Mouse (Mus musculus) embryonic facial prominence, embryonic 12.5 days (tissue): ENCODE measurements around the gene Tshz2. TPM values are rescaled to one million over a fixed set of nuclear protein-coding genes. Genes with fewer than 3 reads are reported as not detected.

Source experiments
- ATAC-seq: fragments of 200-750 bp; cut with Nextera tagmentation; 2 replicates; pipeline ENCODE4 v1.8.0; 2017; ENCODE audit not compliant: insufficient number of reproducible peaks, insufficient read depth, low FRiP score, low TSS enrichment
- H3K27ac ChIP-seq: fragments of 300-500 bp; sonication (generic); 2 replicates; pipeline ENCODE4 v1.5.1; 2016; ENCODE audit warnings: mild to moderate bottlenecking
- H3K27me3 ChIP-seq: fragments of 300-500 bp; sonication (generic); 2 replicates; pipeline ENCODE4 v1.6.1; 2016; ENCODE audit warnings: mild to moderate bottlenecking, moderate library complexity
- H3K36me3 ChIP-seq: fragments of 300-500 bp; sonication (generic); 2 replicates; pipeline ENCODE4 v1.6.1; 2016; ENCODE audit warnings: mild to moderate bottlenecking
- H3K4me1 ChIP-seq: fragments of 300-500 bp; sonication (generic); 2 replicates; pipeline ENCODE4 v1.6.1; 2016
- H3K4me2 ChIP-seq: fragments of 300-500 bp; sonication (generic); replicated peaks from 2 replicates; pipeline ENCODE4 v1.6.1; 2016; ENCODE audit warnings: mild to moderate bottlenecking, moderate library complexity
- H3K4me3 ChIP-seq: fragments of 300-500 bp; sonication (generic); 2 replicates; pipeline ENCODE4 v1.5.1; 2016; ENCODE audit warnings: mild to moderate bottlenecking
- H3K9ac ChIP-seq: fragments of 300-500 bp; sonication (generic); 2 replicates; pipeline ENCODE4 v1.6.1; 2016; ENCODE audit warnings: mild to moderate bottlenecking, moderate library complexity
- H3K9me3 ChIP-seq: fragments of 300-500 bp; sonication (generic); 2 replicates; pipeline ENCODE4 v1.6.1; 2016; ENCODE audit warnings: mild to moderate bottlenecking, moderate library complexity
- WGBS: fragments of 180-500 bp; shearing (Covaris S2); methylation state at CpG from one replicate; pipeline ENCODE4 v1.1.7; 2016; 5-methylcytosine and 5-hydroxymethylcytosine counted together
- polyA plus RNA-seq: library from polyadenylated mRNA; unstranded; fragments of >200 nt; fragmentation: Nextera tagmentation; extraction: Ambion mirVana; gene quantifications from 2 replicates; pipeline ENCODE4 v1.2.1, GENCODE M21; 2016

The Tshz2 gene
- polyA plus RNA-seq, 1 experiment from 2014 or later = 9.1 TPM

- no peaks in the 10 kb centered on the region for H3K36me3 ChIP-seq
- no peak overlapping the region for H3K27ac ChIP-seq
- no peak overlapping the region for H3K4me2 ChIP-seq
- no peaks in the 10 kb centered on the region for H3K9me3 ChIP-seq
- peaks cover 15% of the 10 kb centered on the region for H3K4me1 ChIP-seq
- no peak for ATAC-seq
- H3K9ac ChIP-seq = no peak overlapping the region
- WGBS = 83% methylated on average over 7 of the region's 7 CpGs
- no peaks in the 10 kb centered on the region; the same call in 1 of the 2 replicates for H3K27me3 ChIP-seq
- H3K4me3 ChIP-seq = no peak overlapping the region
Observed at GRCm38 (mm10) chr2:169902896-169903295, 270.1 kb downstream of the Tshz2 start.

DNA sequence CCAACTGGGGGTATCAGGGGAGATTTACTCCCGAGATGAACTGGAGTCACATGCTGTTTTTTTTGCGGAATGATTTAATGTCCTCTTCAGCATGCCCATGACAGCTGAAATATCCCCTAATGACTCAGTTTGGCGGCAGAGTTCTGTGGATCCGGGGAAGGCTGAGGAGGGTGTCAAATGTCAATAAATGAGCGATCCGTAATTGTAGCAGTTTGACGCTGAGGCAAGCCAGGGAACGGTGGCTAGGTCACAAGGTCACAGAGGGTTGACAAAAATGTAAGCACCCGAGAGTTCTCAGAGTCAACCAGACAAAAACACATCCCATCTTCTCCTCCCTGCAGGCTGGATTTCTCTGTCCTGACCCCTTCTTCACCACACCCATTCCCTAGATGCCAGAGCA lies 273.6 kb downstream of the Tshz2 start:
- ATAC-seq = no peak
- H3K27me3 ChIP-seq = no peaks in the 10 kb centered on the region; the same call in 1 of the 2 replicates
- peaks cover 15% of the 10 kb centered on the region for H3K4me1 ChIP-seq
- no peak overlapping the region for H3K4me2 ChIP-seq
- no peaks in the 10 kb centered on the region for H3K9me3 ChIP-seq
- 4% methylated on average over 9 of the region's 9 CpGs for WGBS
- no peak overlapping the region for H3K27ac ChIP-seq
- no peaks in the 10 kb centered on the region for H3K36me3 ChIP-seq
- no peak overlapping the region for H3K4me3 ChIP-seq
- H3K9ac ChIP-seq = no peak overlapping the region

- H3K4me2 ChIP-seq = no peak overlapping the region
- no peaks in the 10 kb centered on the region for H3K36me3 ChIP-seq
- 80% methylated on average over 7 of the region's 7 CpGs for WGBS
- no peaks in the 10 kb centered on the region for H3K9me3 ChIP-seq
- no peak overlapping the region for H3K4me3 ChIP-seq
- ATAC-seq = no peak
- H3K27me3 ChIP-seq = no peaks in the 10 kb centered on the region; the same call in 1 of the 2 replicates
- H3K9ac ChIP-seq = no peak overlapping the region
- H3K4me1 ChIP-seq = peaks cover 15% of the 10 kb centered on the region
- no peak overlapping the region for H3K27ac ChIP-seq
Observed at GRCm38 (mm10) chr2:169907979-169908378, 275.2 kb downstream of the Tshz2 start.

GRCm38 (mm10) chr2:169910606-169911005 lies 277.8 kb downstream of the Tshz2 start:
- Histone ChIP-seq H3K9me3 (no peaks in the 10 kb centered on the region), H3K4me1 (peaks cover 14% of the 10 kb centered on the region), H3K4me2 (no peak overlapping the region), H3K36me3 (no peaks in the 10 kb centered on the region), H3K9ac (no peak overlapping the region), H3K27ac (no peak overlapping the region), H3K27me3 (no peaks in the 10 kb centered on the region; the same call in 1 of the 2 replicates), H3K4me3 (no peak overlapping the region)
- no peak for ATAC-seq
- WGBS = 71% methylated on average over 4 of the region's 4 CpGs

- H3K4me2 ChIP-seq = no peak overlapping the region
- no peaks in the 10 kb centered on the region for H3K9me3 ChIP-seq
- no peaks in the 10 kb centered on the region for H3K4me1 ChIP-seq
- H3K4me3 ChIP-seq = no peak overlapping the region
- H3K27ac ChIP-seq = no peak overlapping the region
- 90% methylated on average over 14 of the region's 14 CpGs for WGBS
- H3K36me3 ChIP-seq = no peaks in the 10 kb centered on the region
- H3K27me3 ChIP-seq = no peaks in the 10 kb centered on the region; the same call in 1 of the 2 replicates
- no peak for ATAC-seq
- no peak overlapping the region for H3K9ac ChIP-seq
Observed at GRCm38 (mm10) chr2:169912826-169913225, 280.0 kb downstream of the Tshz2 start.

DNA sequence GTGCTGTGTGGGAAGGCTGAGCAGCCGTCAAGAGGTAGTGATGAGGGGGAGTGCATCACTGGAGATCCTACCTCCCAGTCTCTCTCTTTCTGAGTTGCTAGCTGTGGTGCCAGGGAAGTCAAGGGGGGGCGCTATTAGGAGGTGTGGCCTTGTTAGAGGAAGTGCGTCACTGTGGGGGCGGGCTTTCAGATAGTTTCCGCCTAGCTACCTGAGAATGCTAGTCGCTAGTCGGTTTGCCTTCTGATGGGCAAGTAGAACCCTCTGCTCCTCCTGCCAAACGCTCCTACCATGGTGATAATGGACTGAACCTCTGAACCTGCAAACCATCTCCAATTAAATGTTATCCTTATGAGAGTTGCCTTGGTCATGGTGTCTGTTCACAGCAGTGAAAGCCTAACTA lies 282.1 kb downstream of the Tshz2 start:
- Histone ChIP-seq H3K4me2 (no peak overlapping the region), H3K36me3 (no peaks in the 10 kb centered on the region), H3K27me3 (no peaks in the 10 kb centered on the region), H3K27ac (no peak overlapping the region), H3K4me3 (no peak overlapping the region), H3K9ac (no peak overlapping the region), H3K9me3 (no peaks in the 10 kb centered on the region), H3K4me1 (no peaks in the 10 kb centered on the region)
- WGBS = 86% methylated on average over 8 of the region's 8 CpGs
- no peak for ATAC-seq

GRCm38 (mm10) chr2:169915326-169915725 lies 282.5 kb downstream of the Tshz2 start:
- no peaks in the 10 kb centered on the region for H3K9me3 ChIP-seq
- WGBS = 81% methylated on average over 13 of the region's 13 CpGs
- no peak for ATAC-seq
- no peak overlapping the region for H3K9ac ChIP-seq
- no peaks in the 10 kb centered on the region for H3K27me3 ChIP-seq
- no peak overlapping the region for H3K4me2 ChIP-seq
- no peaks in the 10 kb centered on the region for H3K36me3 ChIP-seq
- H3K27ac ChIP-seq = no peak overlapping the region
- no peaks in the 10 kb centered on the region for H3K4me1 ChIP-seq
- no peak overlapping the region for H3K4me3 ChIP-seq

- Histone ChIP-seq H3K4me3 (no peak overlapping the region), H3K27me3 (no peaks in the 10 kb centered on the region), H3K4me1 (no peaks in the 10 kb centered on the region), H3K9me3 (no peaks in the 10 kb centered on the region), H3K9ac (no peak overlapping the region), H3K27ac (no peak overlapping the region), H3K36me3 (no peaks in the 10 kb centered on the region), H3K4me2 (no peak overlapping the region)
- WGBS = 84% methylated on average over 3 of the region's 3 CpGs
- ATAC-seq = no peak
Observed at GRCm38 (mm10) chr2:169919111-169919695, 286.4 kb downstream of the Tshz2 start.

- WGBS = 39% methylated on average over 8 of the region's 8 CpGs
- H3K4me1 ChIP-seq = no peaks in the 10 kb centered on the region
- H3K36me3 ChIP-seq = no peaks in the 10 kb centered on the region
- H3K9ac ChIP-seq = no peak overlapping the region
- no peak overlapping the region for H3K4me3 ChIP-seq
- H3K27ac ChIP-seq = no peak overlapping the region
- no peaks in the 10 kb centered on the region for H3K9me3 ChIP-seq
- ATAC-seq = no peak
- H3K4me2 ChIP-seq = no peak overlapping the region
- H3K27me3 ChIP-seq = no peaks in the 10 kb centered on the region; the same call in 1 of the 2 replicates
Observed at GRCm38 (mm10) chr2:169924177-169924810, 291.5 kb downstream of the Tshz2 start.

DNA sequence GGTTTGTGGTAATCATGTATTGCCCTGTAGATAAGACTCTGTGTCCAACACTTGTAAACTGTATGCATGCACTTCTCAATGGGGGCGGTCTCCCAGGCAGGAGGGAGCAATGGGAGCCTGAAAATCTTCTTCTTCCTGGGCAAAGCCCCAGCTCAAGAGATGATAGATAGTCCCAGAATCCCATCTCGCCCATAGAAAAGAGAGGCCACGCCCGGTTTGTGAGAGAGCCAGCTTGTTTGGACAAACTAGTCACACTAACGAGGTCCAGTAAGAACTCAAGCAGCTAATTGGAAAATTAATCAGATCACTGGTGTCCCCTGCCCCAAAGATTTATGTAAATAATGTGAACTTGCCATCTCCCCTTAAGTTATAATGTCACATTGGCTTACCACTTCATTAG lies 292.7 kb downstream of the Tshz2 start:
- no peak for ATAC-seq
- Histone ChIP-seq H3K9me3 (no peaks in the 10 kb centered on the region), H3K4me3 (no peak overlapping the region), H3K9ac (no peak overlapping the region), H3K4me1 (no peaks in the 10 kb centered on the region), H3K36me3 (no peaks in the 10 kb centered on the region), H3K27me3 (no peaks in the 10 kb centered on the region; the same call in 1 of the 2 replicates), H3K27ac (no peak overlapping the region), H3K4me2 (no peak overlapping the region)
- WGBS = 83% methylated on average over 5 of the region's 5 CpGs

DNA sequence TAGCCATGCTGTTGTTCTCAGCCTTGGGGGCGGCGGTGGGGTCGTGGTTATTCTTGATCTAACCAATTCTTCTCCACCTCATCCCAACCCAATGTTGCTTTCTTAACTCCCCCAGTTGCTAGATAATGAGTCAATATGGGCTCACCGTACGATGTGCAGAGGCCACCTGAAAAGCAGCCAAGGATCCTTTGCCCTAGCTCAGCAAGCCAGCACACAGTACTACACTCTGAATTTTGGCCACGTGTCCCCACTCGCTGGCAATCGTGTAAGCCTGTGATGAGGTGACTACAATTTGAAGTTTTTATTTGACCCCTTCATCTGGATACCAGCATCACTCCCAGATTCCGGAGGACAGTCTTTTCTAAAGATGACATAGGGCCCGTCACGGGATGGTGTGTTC lies 293.2 kb downstream of the Tshz2 start:
- Histone ChIP-seq H3K27ac (no peak overlapping the region), H3K4me2 (no peak overlapping the region), H3K9me3 (no peaks in the 10 kb centered on the region), H3K4me3 (no peak overlapping the region), H3K9ac (no peak overlapping the region), H3K4me1 (no peaks in the 10 kb centered on the region), H3K36me3 (no peaks in the 10 kb centered on the region), H3K27me3 (no peaks in the 10 kb centered on the region; the same call in 1 of the 2 replicates)
- 85% methylated on average over 11 of the region's 11 CpGs for WGBS
- ATAC-seq = no peak

GRCm38 (mm10) chr2:169927401-169927800 lies 294.6 kb downstream of the Tshz2 start:
- no peak overlapping the region for H3K27ac ChIP-seq

More at GRCm38 (mm10) chr2:169927401-169927800, 294.6 kb downstream of the Tshz2 start:
- no peaks in the 10 kb centered on the region for H3K4me1 ChIP-seq
- H3K4me2 ChIP-seq = no peak overlapping the region
- no peaks in the 10 kb centered on the region for H3K36me3 ChIP-seq
- H3K9ac ChIP-seq = no peak overlapping the region
- 72% methylated on average over 2 of the region's 2 CpGs for WGBS
- no peak for ATAC-seq
- no peak overlapping the region for H3K4me3 ChIP-seq
- H3K27me3 ChIP-seq = no peaks in the 10 kb centered on the region; the same call in 1 of the 2 replicates
- H3K9me3 ChIP-seq = no peaks in the 10 kb centered on the region
